Mouse (Mus musculus) heart, postnatal 4 days (tissue): ENCODE measurements around the gene Runx2. TPM values are rescaled to one million over a fixed set of nuclear protein-coding genes. Genes with fewer than 3 reads are reported as not detected.

Experiments
- DNase-seq: peaks from one replicate; pipeline ENCODE4 v3.0.0; 2021
- total RNA-seq, 2 experiments: library from RNA; stranded (reverse); gene quantifications; 2 replicates each; pipeline ENCODE4 v1.2.3; 2021

The Runx2 gene
- total RNA-seq, 2 experiments from 2014 or later, result 0.25 to 0.50 TPM

DNA sequence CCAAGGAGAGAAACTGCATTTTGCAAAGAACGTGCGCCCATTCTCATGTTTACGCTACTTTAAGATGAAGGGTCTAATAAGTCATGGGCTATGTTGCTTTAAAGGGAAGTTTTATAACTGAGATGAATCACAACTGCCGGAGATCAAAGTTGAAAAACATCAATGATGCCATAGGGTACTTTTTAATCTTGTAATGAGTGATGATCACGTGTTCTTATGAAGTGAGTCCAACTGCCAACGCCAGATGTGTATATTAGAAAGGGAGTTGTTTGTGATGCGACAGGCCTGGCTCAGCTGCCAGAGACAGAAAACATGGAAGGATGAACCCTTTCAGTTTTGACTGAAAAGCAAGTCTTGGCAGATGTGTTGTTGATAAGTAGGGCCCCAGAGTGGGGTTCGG is 101.2 kb downstream of the Runx2 start:
- DNase-seq, result no peak

DNA sequence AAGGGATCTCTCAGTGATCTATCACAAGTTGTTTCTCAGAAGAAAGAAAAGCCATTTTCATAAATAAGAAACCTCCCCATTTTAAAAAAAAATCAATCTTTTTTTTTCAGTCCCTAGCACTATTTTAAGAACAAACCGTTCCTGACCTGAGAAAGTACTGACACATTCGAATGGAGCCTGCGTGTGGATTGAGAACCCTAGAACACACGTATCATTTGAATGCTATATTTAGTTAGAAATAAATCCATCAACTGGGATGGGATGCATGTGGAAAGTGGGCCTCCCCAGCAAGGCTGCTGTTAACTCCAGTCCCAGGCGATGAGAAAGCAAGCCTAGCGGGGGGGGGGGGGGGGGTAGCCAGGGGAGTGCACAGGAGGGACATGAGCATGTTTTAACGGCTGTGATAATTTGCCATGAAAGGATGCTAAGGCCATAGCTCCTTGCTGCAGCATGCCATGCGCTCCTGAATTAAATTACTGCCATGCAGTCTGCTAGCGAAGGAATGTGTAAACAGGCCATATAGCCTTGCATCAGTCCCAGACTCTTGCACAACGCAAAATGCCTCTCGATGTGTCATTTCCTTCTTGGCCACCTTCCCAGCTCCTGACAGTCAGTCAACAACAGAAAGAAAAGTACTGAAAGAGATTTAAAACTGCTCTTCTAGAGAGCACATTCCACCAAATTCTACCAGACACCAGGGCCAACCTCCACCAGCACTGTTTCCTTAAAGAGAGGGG is 104.9 kb downstream of the Runx2 start:
- peak; percentile 76 for DNase-seq

- no peak for DNase-seq
Observed at GRCm38 (mm10) chr17:44707956-44708355, 106.6 kb downstream of the Runx2 start.

DNA sequence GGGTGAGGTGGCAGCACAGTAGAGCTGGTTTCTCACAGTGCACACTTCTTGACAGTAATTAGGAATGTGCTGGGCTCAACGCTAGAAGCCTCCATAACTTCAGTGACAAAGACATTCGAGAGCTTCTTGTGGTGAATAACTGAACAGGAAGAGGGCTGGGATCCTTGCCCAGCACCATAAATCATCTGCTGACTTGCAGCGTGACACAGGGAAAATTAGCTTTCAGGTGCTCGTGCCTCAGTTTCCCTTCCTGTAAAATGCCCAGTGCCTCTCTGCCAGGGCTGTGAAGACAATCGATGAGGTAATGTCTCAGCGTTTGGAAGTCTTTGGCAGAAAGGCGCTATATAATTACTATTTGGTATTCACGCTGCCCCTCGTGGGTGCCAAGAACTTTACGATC is 108.1 kb downstream of the Runx2 start:
- no peak for DNase-seq

DNA sequence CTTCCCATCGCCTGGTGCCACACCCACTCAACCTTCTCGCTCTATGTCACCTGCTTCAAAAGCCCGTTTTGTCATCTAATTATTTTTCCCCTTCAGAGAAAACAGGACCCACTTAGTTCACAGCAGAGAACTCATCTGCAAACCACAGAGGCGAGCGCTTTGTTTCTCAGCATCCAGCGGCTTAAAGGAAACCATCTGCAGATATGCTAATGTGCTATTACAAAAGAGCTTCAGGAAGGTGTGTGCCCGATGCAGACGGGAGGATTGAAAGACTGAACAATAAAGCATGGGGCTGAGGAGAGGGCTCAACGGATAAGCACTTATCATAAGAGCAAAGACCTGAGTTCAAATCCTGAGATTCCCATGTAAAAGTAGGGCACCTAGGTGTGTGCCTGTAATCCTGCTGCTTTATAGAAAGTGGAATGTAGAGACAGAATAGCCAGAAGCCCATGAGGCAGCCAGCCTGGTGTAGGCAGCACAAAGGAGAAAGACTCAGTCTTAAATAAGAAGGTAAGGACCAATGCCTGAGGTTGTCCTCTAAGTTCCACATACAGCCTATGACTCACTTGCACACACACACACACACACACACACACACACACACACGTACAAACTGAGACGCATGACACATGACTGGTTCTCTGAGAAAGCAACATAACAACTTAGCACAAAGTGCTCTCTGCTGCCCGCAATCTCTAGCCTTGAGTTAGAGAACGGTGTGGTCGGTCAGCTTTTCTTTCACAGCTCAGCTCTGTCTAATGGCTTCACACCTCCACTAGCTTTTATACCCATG is 111.9 kb downstream of the Runx2 start:
- DNase-seq, result no peak

DNA sequence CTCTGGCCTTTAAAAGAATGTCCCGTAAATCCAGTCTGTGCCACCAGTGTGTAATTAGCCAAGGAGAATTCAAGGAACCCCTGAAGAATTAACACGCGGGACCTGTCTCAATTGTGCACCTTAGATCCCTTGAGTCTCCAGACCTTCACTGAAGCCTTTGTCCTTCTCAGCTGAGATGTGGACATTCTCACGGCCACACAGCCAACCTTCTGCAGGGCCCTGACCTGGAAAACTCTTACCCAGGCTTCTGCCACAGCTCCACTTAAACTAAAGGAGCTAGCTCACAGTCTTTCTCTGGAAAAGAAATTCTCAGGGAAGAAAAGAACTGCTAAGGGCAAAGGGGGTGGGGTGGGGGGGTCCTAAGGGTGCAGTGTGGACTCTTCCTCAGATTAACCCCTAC is 113.1 kb downstream of the Runx2 start:
- DNase-seq, result no peak

- DNase-seq, result no peak
Observed at GRCm38 (mm10) chr17:44700326-44700725, 114.3 kb downstream of the Runx2 start.

GRCm38 (mm10) chr17:44697053-44697452 is 117.5 kb downstream of the Runx2 start:
- no peak for DNase-seq

DNA sequence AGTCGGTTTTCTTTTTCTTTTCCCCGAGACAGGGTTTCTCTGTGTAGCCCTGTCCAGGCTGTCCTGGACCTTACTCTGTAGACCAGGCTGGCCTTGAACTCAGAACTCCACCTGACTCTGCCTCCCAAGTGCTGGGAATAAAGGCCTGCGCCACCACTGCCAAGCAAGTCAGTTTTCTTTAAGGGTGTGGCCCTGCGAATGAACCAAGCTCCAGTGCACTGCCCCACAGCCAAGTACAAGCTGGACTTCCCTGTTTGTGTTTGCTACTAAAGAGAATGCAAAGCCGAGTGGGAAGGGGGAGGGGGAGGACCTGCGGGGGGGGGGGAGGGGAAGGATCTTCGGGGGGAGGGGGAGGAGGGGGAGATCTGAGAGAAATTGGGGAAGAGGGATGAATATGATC is 121.0 kb downstream of the Runx2 start:
- DNase-seq, result no peak

DNA sequence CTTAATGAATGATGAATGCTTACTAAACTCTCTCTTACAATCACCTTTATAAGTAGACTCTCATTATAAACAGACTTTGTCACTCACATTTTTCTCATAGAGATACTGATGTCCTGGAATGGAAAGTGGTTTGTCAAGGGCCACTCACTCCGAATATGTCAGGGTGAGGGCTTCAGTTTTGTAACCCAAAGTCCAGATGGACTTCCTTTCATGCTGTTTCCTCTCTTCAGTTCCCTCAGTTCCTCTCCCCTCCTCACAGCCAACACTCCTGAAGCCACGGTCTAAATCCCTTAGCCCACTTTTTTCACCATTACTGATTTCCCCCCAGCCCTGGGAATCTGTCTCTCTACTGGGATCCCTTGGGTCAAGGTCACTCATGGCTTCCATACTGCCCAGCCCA is 123.1 kb downstream of the Runx2 start:
- DNase-seq, result no peak

GRCm38 (mm10) chr17:44690410-44691035 is 124.1 kb downstream of the Runx2 start:
- no peak for DNase-seq

GRCm38 (mm10) chr17:44688306-44688705 is 126.3 kb downstream of the Runx2 start:
- DNase-seq, result no peak

- DNase-seq, result no peak
Observed at GRCm38 (mm10) chr17:44685514-44685913, 129.1 kb downstream of the Runx2 start.

DNA sequence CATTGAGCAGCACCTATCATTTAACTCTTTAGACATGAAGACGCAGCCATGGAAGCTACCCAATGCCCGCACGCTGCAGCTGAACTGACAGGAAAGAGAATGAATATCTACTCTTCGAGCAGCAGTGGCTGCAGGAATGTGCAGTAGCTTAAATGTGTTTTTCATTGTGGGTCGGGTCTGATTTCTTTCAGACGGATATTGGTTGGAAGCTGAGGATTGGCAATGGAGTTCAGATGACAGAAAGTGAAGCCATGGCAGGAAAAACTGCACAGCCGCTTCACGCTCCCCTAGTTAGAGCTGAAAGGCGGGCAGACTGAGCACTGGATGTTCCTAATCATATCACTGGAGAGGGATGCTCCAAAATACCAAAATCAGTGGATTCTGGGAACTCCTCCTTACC is 131.6 kb downstream of the Runx2 start:
- DNase-seq, result no peak

- DNase-seq, result peak; percentile 25
Observed at GRCm38 (mm10) chr17:44677782-44678181, 136.8 kb downstream of the Runx2 start.

DNA sequence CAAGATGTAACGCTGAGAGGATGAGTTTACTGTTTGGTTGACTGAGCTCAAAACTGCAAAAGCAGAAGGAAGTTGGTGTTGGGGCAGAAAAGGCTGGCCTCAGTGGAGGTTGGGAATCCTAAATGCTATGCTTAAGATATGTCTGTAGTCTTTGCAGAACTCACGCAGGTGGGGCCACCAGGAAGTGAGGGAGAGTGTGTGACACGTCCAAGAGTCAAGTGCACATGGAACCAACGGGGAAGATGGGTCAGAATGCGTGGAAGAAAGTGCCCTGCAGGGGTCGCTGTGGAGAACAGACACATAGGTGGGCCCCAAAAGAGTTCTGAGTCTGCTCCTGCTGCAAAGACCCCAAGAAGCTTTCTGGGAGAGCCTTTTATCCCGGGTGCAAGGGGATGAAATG is 141.8 kb downstream of the Runx2 start:
- DNase-seq, result peak; percentile 23

DNA sequence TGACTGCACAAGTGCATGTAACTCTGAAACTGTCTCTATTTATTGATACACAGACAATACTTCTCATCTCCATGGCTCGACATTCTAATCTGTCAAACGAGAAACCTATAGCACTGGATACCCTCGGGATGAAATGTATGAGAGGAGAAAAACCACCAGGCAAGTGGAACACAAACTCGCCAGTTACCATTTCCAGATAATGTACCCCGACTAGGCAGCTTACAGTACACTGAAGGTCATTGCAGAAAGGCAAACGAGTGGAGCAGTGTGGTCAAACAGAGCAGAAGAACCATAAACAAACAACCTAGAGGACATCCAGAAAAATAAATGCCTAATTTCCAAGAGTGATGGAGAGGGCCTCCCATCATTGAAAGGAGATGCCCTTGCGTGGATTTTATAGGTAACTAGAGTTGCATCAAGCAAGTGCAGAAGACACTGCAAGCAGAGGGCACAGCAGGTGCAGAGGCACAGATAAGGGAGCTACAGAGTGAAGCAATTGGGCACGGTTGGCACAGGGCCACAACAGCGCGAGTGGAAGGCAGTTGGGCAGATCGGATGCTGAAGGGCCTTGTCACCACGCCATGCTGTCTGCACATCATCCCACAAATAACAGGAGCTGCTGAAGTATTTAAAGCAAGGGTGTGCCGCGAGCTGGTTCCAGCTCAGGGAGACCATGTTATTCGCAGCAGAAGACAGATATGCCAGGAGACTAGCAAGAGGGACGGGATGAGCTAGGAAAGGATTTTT is 142.5 kb downstream of the Runx2 start:
- DNase-seq, result peak; percentile 87

DNA sequence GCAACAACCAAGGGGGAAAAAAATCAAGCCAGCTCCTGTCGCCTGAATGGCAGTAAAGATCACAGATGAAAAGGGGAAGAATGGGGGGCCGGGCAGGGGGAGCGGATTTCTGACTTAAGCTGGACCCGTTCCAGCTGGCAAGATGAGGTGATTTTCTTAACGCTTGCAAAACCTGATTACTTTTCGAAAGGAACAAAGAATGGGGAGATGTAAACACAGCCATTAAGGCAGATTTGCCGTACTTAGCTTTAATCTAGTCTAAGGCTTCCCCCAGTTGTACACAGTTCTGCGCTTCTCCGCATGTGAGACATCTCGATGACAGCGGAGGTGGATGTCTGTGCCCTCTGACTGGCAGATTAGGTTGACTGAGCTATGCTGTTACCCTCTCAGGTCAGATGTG is 144.6 kb downstream of the Runx2 start:
- no peak for DNase-seq

GRCm38 (mm10) chr17:44667346-44667745 is 147.3 kb downstream of the Runx2 start:
- no peak for DNase-seq

DNA sequence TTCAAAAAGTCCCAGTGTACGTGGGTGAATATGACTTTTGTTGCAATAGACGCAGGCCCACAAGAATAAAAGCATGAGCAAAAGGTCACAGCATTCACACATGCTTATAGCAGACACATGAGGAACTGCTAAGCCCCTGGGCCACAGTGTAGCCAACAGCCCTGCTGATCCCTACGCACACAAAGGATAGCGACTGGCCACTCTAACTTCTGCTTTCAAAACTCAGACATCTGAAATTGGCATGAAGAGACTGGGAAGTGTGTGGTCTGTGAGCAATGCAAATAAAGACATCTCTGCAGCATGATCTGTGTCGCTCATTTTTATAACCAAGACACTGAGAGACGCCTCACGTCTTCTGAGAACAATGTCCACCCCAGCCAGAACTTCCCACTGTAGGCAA is 150.7 kb downstream of the Runx2 start:
- DNase-seq, result no peak

GRCm38 (mm10) chr17:44663208-44663607 is 151.4 kb downstream of the Runx2 start:
- no peak for DNase-seq

- DNase-seq, result no peak
Observed at GRCm38 (mm10) chr17:44662080-44662706, 152.4 kb downstream of the Runx2 start.
